In genomic region chr2:118532855-118533675, GRCm38 (mm10) we compare ENCODE assay signal across 8 mouse cellular contexts. TPM values are rescaled to one million over a fixed set of nuclear protein-coding genes. Genes with fewer than 3 reads are reported as not detected.
DNase-seq lines count a peak whose midpoint lies in the region; ATAC-seq and TF ChIP-seq lines count a peak whose summit lies in the region.

No protein-coding gene starts in this region.

- no peaks in the 10 kb centered on the region for H3K9me3 ChIP-seq in lung, embryonic 16.5 days (ENCODE audit: control insufficient read depth, low read length)
- H3K9me3 ChIP-seq in heart, embryonic 12.5 days (replicated peaks), result no peaks in the 10 kb centered on the region
- H3K9me3 ChIP-seq in kidney, postnatal 0 days (replicated peaks; ENCODE audit: low read length), result no peaks in the 10 kb centered on the region
- no peaks in the 10 kb centered on the region for H3K9me3 ChIP-seq in midbrain, embryonic 16.5 days (replicated peaks; ENCODE audit: control insufficient read depth, low read length, poor library complexity, severe bottlenecking)

- H3K9ac ChIP-seq in lung, embryonic 16.5 days (ENCODE audit: low read length), result 0 out of 2 replicates have a peak overlapping the region, but pooled peaks have one; percentile 37
- H3K9ac ChIP-seq in heart, embryonic 12.5 days, result peak overlapping the region; percentile 51
- H3K9ac ChIP-seq in kidney, postnatal 0 days (ENCODE audit: low read depth, low read length), result 0 out of 2 replicates have a peak overlapping the region, but pooled peaks have one; percentile 31
- no peak overlapping the region for H3K9ac ChIP-seq in midbrain, embryonic 16.5 days (ENCODE audit: low read depth, low read length)

- H3K27me3 ChIP-seq in lung, embryonic 16.5 days (ENCODE audit: control insufficient read depth, insufficient read depth, low read depth, low read length), result no peaks in the 10 kb centered on the region
- no peaks in the 10 kb centered on the region for H3K27me3 ChIP-seq in heart, embryonic 12.5 days (replicated peaks)
- H3K27me3 ChIP-seq in kidney, postnatal 0 days (ENCODE audit: insufficient read depth, low read length), result no peaks in the 10 kb centered on the region
- no peaks in the 10 kb centered on the region for H3K27me3 ChIP-seq in midbrain, embryonic 16.5 days (ENCODE audit: control insufficient read depth, insufficient read depth, low read depth, low read length)

- H3K4me3 ChIP-seq in lung, embryonic 16.5 days (ENCODE audit: low read length), result no peak overlapping the region
- H3K4me3 ChIP-seq in heart, embryonic 12.5 days, result no peak overlapping the region
- no peak overlapping the region for H3K4me3 ChIP-seq in kidney, postnatal 0 days (replicated peaks; ENCODE audit: low read depth, low read length)
- no peak overlapping the region for H3K4me3 ChIP-seq in midbrain, embryonic 16.5 days (ENCODE audit: low read depth, low read length)

- peak overlapping the region; percentile 89 for H3K27ac ChIP-seq in lung, embryonic 16.5 days (ENCODE audit: low read length)
- H3K27ac ChIP-seq in heart, embryonic 12.5 days (ENCODE audit: poor library complexity, severe bottlenecking), result peak overlapping the region; percentile 91
- peak overlapping the region; percentile 91 for H3K27ac ChIP-seq in kidney, postnatal 0 days
- peak overlapping the region; percentile 58; the same call in 1 of the 2 replicates for H3K27ac ChIP-seq in midbrain, embryonic 16.5 days (ENCODE audit: low read length)

- DNase-seq in lung, adult 18-20 months, result no peak
- DNase-seq in kidney, postnatal 0 days (ENCODE audit: low spot score), result peak; percentile 97
- no peak for DNase-seq in cerebellum, adult 18-20 months
- DNase-seq in right cerebral cortex, postnatal 25 days, result no peak

- WGBS in lung, embryonic 16.5 days, result 18% methylated on average over 6 of the region's 6 CpGs
- 20% methylated on average over 6 of the region's 6 CpGs for WGBS in heart, embryonic 12.5 days
- 6% methylated on average over 6 of the region's 6 CpGs for WGBS in kidney, postnatal 0 days
- 3% methylated on average over 6 of the region's 6 CpGs for WGBS in midbrain, embryonic 16.5 days

- H3K4me2 ChIP-seq in lung, embryonic 16.5 days (ENCODE audit: low read depth, low read length), result 0 out of 2 replicates have a peak overlapping the region, but pooled peaks have one; percentile 12
- H3K4me2 ChIP-seq in heart, embryonic 12.5 days, result no peak overlapping the region
- 0 out of 2 replicates have a peak overlapping the region, but pooled peaks have one; percentile 17 for H3K4me2 ChIP-seq in kidney, postnatal 0 days (ENCODE audit: low read length)
- no peak overlapping the region for H3K4me2 ChIP-seq in midbrain, embryonic 16.5 days (ENCODE audit: low read length)

- H3K36me3 ChIP-seq in lung, embryonic 16.5 days (ENCODE audit: control insufficient read depth, insufficient read depth, low read length), result no peaks in the 10 kb centered on the region; the same call in 1 of the 2 replicates
- peaks cover 12% of the 10 kb centered on the region; the same call in 1 of the 2 replicates for H3K36me3 ChIP-seq in heart, embryonic 12.5 days
- H3K36me3 ChIP-seq in kidney, postnatal 0 days (ENCODE audit: insufficient read depth, low read length), result no peaks in the 10 kb centered on the region
- no peaks in the 10 kb centered on the region for H3K36me3 ChIP-seq in midbrain, embryonic 16.5 days (ENCODE audit: control insufficient read depth, insufficient read depth, low read length)

- H3K4me1 ChIP-seq in lung, embryonic 16.5 days (replicated peaks; ENCODE audit: control insufficient read depth, insufficient read depth, low read length), result peaks cover 59% of the 10 kb centered on the region
- H3K4me1 ChIP-seq in heart, embryonic 12.5 days (replicated peaks), result peaks cover 77% of the 10 kb centered on the region
- peaks cover 49% of the 10 kb centered on the region for H3K4me1 ChIP-seq in kidney, postnatal 0 days (replicated peaks; ENCODE audit: insufficient read depth, low read length)
- peaks cover 20% of the 10 kb centered on the region for H3K4me1 ChIP-seq in midbrain, embryonic 16.5 days (ENCODE audit: control insufficient read depth, insufficient read depth, low read length)

- peak; percentile 82 for ATAC-seq in lung, embryonic 16.5 days (ENCODE audit: low read depth)
- ATAC-seq in heart, embryonic 12.5 days (ENCODE audit: insufficient number of reproducible peaks, low FRiP score), result 0 out of 2 replicates have a peak, but pooled peaks have one; percentile 22
- ATAC-seq in kidney, postnatal 0 days (replicated peaks; ENCODE audit: low FRiP score, low read depth), result peak; percentile 74
- peak; percentile 67 for ATAC-seq in midbrain, embryonic 16.5 days
- ATAC-seq in CD4-positive, CD25-positive, alpha-beta regulatory T cell, adult 4 months, result no peak

- no peak for TF ChIP-seq CTCF in kidney, postnatal 0 days (IDR thresholded peaks at IDR 0.05; ENCODE audit: low read depth)

RNA-seq across cellular contexts. Expression of gene Bmf, which starts 16.4 kb away (rescaled TPM):
- polyA plus RNA-seq in lung, embryonic 16.5 days (2015; fragmentation: Nextera tagmentation; extraction: Ambion mirVana), result 4.7 and 6.7 TPM in 2 replicates
- polyA plus RNA-seq in heart, embryonic 12.5 days (2016; fragmentation: Nextera tagmentation; extraction: Ambion mirVana), result 2.0 and 2.7 TPM in 2 replicates
- 4.2 and 5.3 TPM in 2 replicates for polyA plus RNA-seq in kidney, postnatal 0 days (2015; fragmentation: Nextera tagmentation; extraction: Ambion mirVana)
- 1.2 and 2.0 TPM in 2 replicates for polyA plus RNA-seq in midbrain, embryonic 16.5 days (2015; fragmentation: Nextera tagmentation; extraction: Ambion mirVana)
- 1 to 10 TPM; 1.3 to 4.2 TPM for polyA plus RNA-seq in CD4-positive, CD25-positive, alpha-beta regulatory T cell, adult 4 months (2017; shearing (Covaris generic))

RNA-seq across cellular contexts. Expression of gene Srp14, which starts 53.6 kb away (rescaled TPM):
- polyA plus RNA-seq in lung, embryonic 16.5 days (2015; fragmentation: Nextera tagmentation; extraction: Ambion mirVana), result 250 and 281 TPM in 2 replicates
- polyA plus RNA-seq in heart, embryonic 12.5 days (2016; fragmentation: Nextera tagmentation; extraction: Ambion mirVana), result 191 and 198 TPM in 2 replicates
- 237 and 255 TPM in 2 replicates for polyA plus RNA-seq in kidney, postnatal 0 days (2015; fragmentation: Nextera tagmentation; extraction: Ambion mirVana)
- 306 and 312 TPM in 2 replicates for polyA plus RNA-seq in midbrain, embryonic 16.5 days (2015; fragmentation: Nextera tagmentation; extraction: Ambion mirVana)
- polyA plus RNA-seq in CD4-positive, CD25-positive, alpha-beta regulatory T cell, adult 4 months (2017; shearing (Covaris generic)), result 100 to 1,000 TPM; 272 to 283 TPM

Comparison
In these comparisons a context has a peak if more than half of its experiments do, and no peak if none do; other contexts are left out.
1. H3K4me2 ChIP-seq: peak in lung, embryonic 16.5 days (single experiment) and kidney, postnatal 0 days (single experiment); none in heart, embryonic 12.5 days (single experiment) and midbrain, embryonic 16.5 days (single experiment).
2. Peak in every context shown above with its lines, with median percentiles within 50 percentile points of each other: H3K27ac ChIP-seq.